Mouse (Mus musculus): ENCODE data around the gene Crmp1.

DNA sequence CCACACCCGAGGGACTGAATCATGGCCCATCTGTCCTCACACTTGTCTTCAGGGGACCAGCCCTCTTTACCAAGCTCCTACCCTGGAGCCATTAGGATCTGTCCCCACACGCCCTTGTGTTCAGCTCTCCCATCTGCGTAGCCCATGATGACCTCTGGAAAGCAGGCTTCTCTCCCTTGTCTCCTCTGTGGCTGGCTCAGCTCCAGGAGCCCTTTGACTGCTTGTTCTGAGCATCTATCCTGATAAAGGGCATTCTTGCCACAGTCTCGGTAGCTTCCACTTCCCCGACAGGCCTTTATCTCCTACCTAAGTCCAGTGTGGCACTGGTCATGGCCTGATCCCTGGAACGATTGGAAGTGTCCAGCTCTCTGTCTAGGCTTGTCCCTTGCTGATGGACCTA, 84.9 kb downstream of the Crmp1 start:
- TF ChIP-seq EP300 (IDR thresholded peaks at IDR 0.05; ENCODE audit: insufficient read depth, low read depth, low read length) (no peak), CTCF (IDR thresholded peaks at IDR 0.05) (no peak), POLR2A (IDR thresholded peaks at IDR 0.05; ENCODE audit: insufficient read depth, low read depth, low read length) (no peak)

All from heart, adult 2 months (tissue).